Mouse (Mus musculus): ENCODE data around the gene A430033K04Rik. TPM values are rescaled to one million over a fixed set of nuclear protein-coding genes. Genes with fewer than 3 reads are reported as not detected.

A430033K04Rik gene
- total and polyA plus RNA-seq, 3 experiments: 2.1 to 2.6 TPM; not detected in 1

DNA sequence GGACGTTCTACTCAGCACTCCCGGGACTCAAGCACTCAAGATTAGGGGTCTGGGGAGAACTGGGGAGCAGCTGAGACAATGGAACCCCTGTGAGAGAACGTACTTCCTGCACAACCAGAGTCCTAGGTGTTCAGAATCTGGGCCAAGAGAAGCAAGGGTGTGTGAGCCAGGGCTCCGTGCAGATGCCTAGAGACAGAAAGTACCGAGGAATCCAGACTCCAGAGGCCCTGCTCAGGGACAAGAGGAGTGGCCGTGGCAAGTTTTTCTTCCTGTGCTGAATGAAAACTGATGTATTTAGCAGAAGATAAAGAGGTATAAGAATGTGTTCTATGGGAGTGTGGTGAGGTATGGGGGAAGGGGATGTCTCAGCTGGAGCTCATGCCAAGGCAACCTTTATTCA is 74.8 kb downstream of the A430033K04Rik start:
- Histone ChIP-seq H3K79me2 (ENCODE audit: control insufficient read depth, insufficient read depth, low read length, poor library complexity) (no peaks in the 10 kb centered on the region), H3K4me3 (ENCODE audit: control insufficient read depth in 1 of 2, insufficient read depth in 1 of 2, low read depth in 2 of 2, low read length in 2 of 2) (no peak overlapping the region), H3K27ac (ENCODE audit: control insufficient read depth, low read depth, low read length) (no peak overlapping the region), H3K9ac (ENCODE audit: control insufficient read depth, low read depth, low read length, poor library complexity, severe bottlenecking) (no peak overlapping the region), H3K27me3 (ENCODE audit: control insufficient read depth in 1 of 2, insufficient read depth in 2 of 2, low read length in 2 of 2) (no peaks in the 10 kb centered on the region), H3K36me3 (ENCODE audit: control insufficient read depth in 1 of 2, insufficient read depth in 2 of 2, low read length in 2 of 2) (peaks cover 0 to 5% of the 10 kb centered on the region in 2 experiments; a peak in 1 of 4 replicates), H3K4me1 (ENCODE audit: control insufficient read depth in 1 of 2, insufficient read depth in 2 of 2, low read length in 2 of 2) (peaks cover 8 to 10% of the 10 kb centered on the region in 2 experiments), H3K9me3 (replicated peaks; ENCODE audit: insufficient read depth, low read length) (no peaks in the 10 kb centered on the region)
- TF ChIP-seq USF2 (IDR thresholded peaks at IDR 0.05; ENCODE audit: borderline replicate concordance in 1 of 2, insufficient read depth in 1 of 2, low read depth in 1 of 2, low read length in 2 of 2): no peak
- no peak for TF ChIP-seq TAL1 (IDR thresholded peaks at IDR 0.05; ENCODE audit: low read length)
- no peak for TF ChIP-seq BHLHE40 (IDR thresholded peaks at IDR 0.05; ENCODE audit: borderline replicate concordance, low read depth, low read length)
- no peak for TF ChIP-seq TCF12 (IDR thresholded peaks at IDR 0.05; ENCODE audit: low read depth, low read length)
- TF ChIP-seq UBTF (IDR thresholded peaks at IDR 0.05; ENCODE audit: borderline replicate concordance, insufficient read depth, low read depth, low read length): no peak
- TF ChIP-seq KAT2A (conservative IDR thresholded peaks at IDR 0.05; ENCODE audit: low read depth, low read length): no peak
- TF ChIP-seq MAX (IDR thresholded peaks at IDR 0.05; ENCODE audit: low read length): no peak
- TF ChIP-seq POLR2AphosphoS5 (IDR thresholded peaks at IDR 0.05; ENCODE audit: borderline replicate concordance, low read depth, low read length): no peak
- no peak for TF ChIP-seq TBP (IDR thresholded peaks at IDR 0.05; ENCODE audit: low read depth, low read length)
- DNase-seq (ENCODE audit: low read depth, low spot score): no peak

Other genes starting within 250 kb of the A430033K04Rik start
- 5.5 and 6.7 TPM in 2 replicates for gene Zfp157, start 181.4 kb upstream of the A430033K04Rik start, total RNA-seq (2012; rRNA removed)
- gene Zfp157, start 181.4 kb upstream of the A430033K04Rik start, polyA plus RNA-seq (2012; ENCODE audit: insufficient read depth in 1 of 2, insufficient read length in 2 of 2, low read depth in 1 of 2, low replicate concordance in 2 of 2, missing spikeins in 1 of 2): 1 to 10 TPM in 1 of 2 experiments, not detected in 1; 3.8 TPM
- not detected in 2 replicates for gene 1700123K08Rik, start 58.1 kb upstream of the A430033K04Rik start, total RNA-seq (2012; rRNA removed)
- gene 1700123K08Rik, start 58.1 kb upstream of the A430033K04Rik start, polyA plus RNA-seq (2012; ENCODE audit: insufficient read depth in 1 of 2, insufficient read length in 2 of 2, low read depth in 1 of 2, low replicate concordance in 2 of 2, missing spikeins in 1 of 2): not detected
- gene Zfp68, start 3.1 kb upstream of the A430033K04Rik start, total RNA-seq (2012; rRNA removed): 13.3 and 15.8 TPM in 2 replicates
- gene Zfp68, start 3.1 kb upstream of the A430033K04Rik start, polyA plus RNA-seq (2012; ENCODE audit: insufficient read depth in 1 of 2, insufficient read length in 2 of 2, low read depth in 1 of 2, low replicate concordance in 2 of 2, missing spikeins in 1 of 2): 10 to 100 TPM in 1 of 2 experiments, not detected in 1; 18.1 TPM
- gene Fam20c, start 131.7 kb downstream of the A430033K04Rik start, total RNA-seq (2012; rRNA removed): not detected in 2 replicates
- not detected for gene Fam20c, start 131.7 kb downstream of the A430033K04Rik start, polyA plus RNA-seq (2012; ENCODE audit: insufficient read depth in 1 of 2, insufficient read length in 2 of 2, low read depth in 1 of 2, low replicate concordance in 2 of 2, missing spikeins in 1 of 2)
- gene Gm5294, start 197.2 kb downstream of the A430033K04Rik start, total RNA-seq (2012; rRNA removed): not detected in 2 replicates
- gene Gm5294, start 197.2 kb downstream of the A430033K04Rik start, polyA plus RNA-seq (2012; ENCODE audit: insufficient read depth in 1 of 2, insufficient read length in 2 of 2, low read depth in 1 of 2, low replicate concordance in 2 of 2, missing spikeins in 1 of 2): not detected

Measured in MEL (cell line).